Mouse (Mus musculus): ENCODE data around the gene Iqcd.

- TF ChIP-seq GATA1 (IDR thresholded peaks at IDR 0.05; ENCODE audit: borderline replicate concordance, low read length) (no peak), FLI1 (IDR thresholded peaks at IDR 0.05; ENCODE audit: low read length) (no peak)
Measured at GRCm38 (mm10) chr5:120621078-120621765, 32.4 kb downstream of the Iqcd start.

All from megakaryocyte, embryonic 14.5 days (primary cell).